Mouse (Mus musculus) liver, embryonic 13.5 days (tissue): Measurements from ENCODE around the gene Tom1l1. TPM values are rescaled to one million over a fixed set of nuclear protein-coding genes. Genes with fewer than 3 reads are reported as not detected.
A peak's percentile ranks its signal among the peaks of the same experiment; 100 is the strongest.

Experiments
- ATAC-seq: fragments of 200-750 bp; cut with Nextera tagmentation; 2 replicates; pipeline ENCODE4 v1.8.0; 2017; ENCODE audit warnings: low read depth, mild to moderate bottlenecking, moderate number of reproducible peaks, moderate library complexity
- DNase-seq: peaks from one replicate; pipeline ENCODE4 v3.0.0; 2022
- H3K27ac ChIP-seq: fragments of 300-500 bp; sonication (generic); 2 replicates; pipeline ENCODE4 v1.5.1; 2015; ENCODE audit warnings: moderate library complexity, mild to moderate bottlenecking, inconsistent platforms
- H3K27me3 ChIP-seq: fragments of 300-500 bp; sonication (generic); 2 replicates; pipeline ENCODE4 v1.6.1; 2015; ENCODE audit warnings: mild to moderate bottlenecking, inconsistent platforms
- H3K36me3 ChIP-seq: fragments of 300-500 bp; sonication (generic); 2 replicates; pipeline ENCODE4 v1.6.1; 2015; ENCODE audit warnings: mild to moderate bottlenecking, inconsistent platforms
- H3K4me1 ChIP-seq: fragments of 300-500 bp; sonication (generic); replicated peaks from 2 replicates; pipeline ENCODE4 v1.6.1; 2015; ENCODE audit warnings: inconsistent platforms
- H3K4me2 ChIP-seq: fragments of 300-500 bp; sonication (generic); 2 replicates; pipeline ENCODE4 v1.6.1; 2015; ENCODE audit warnings: inconsistent platforms, mild to moderate bottlenecking, moderate library complexity
- H3K4me3 ChIP-seq: fragments of 300-500 bp; sonication (generic); replicated peaks from 2 replicates; pipeline ENCODE4 v1.5.1; 2015; ENCODE audit warnings: mild to moderate bottlenecking, inconsistent platforms
- H3K9ac ChIP-seq: fragments of 300-500 bp; sonication (generic); 2 replicates; pipeline ENCODE4 v1.6.1; 2015; ENCODE audit warnings: mild to moderate bottlenecking, inconsistent platforms
- H3K9me3 ChIP-seq: fragments of 300-500 bp; sonication (generic); replicated peaks from 2 replicates; pipeline ENCODE4 v1.6.1; 2016; ENCODE audit warnings: inconsistent platforms
- WGBS: fragments of 180-500 bp; shearing (Covaris S2); methylation state at CpG from one replicate; pipeline ENCODE4 v1.1.7; 2015; ENCODE audit not compliant: insufficient replicate concordance; 5-methylcytosine and 5-hydroxymethylcytosine counted together
- polyA plus RNA-seq: library from polyadenylated mRNA; unstranded; fragments of >200 nt; fragmentation: Nextera tagmentation; extraction: Ambion mirVana; gene quantifications from 2 replicates; pipeline ENCODE4 v1.2.1, GENCODE M21; 2015

Gene Tom1l1
- polyA plus RNA-seq, 1 experiment from 2014 or later = 60.7 TPM

- ATAC-seq (no peak), DNase-seq (no peak)
- no peaks in the 10 kb centered on the region for H3K27me3 ChIP-seq
- 83% methylated on average over 6 of the region's 6 CpGs for WGBS
- peaks cover 62% of the 10 kb centered on the region for H3K4me1 ChIP-seq
- H3K4me2 ChIP-seq = no peak overlapping the region
- no peak overlapping the region for H3K9ac ChIP-seq
- H3K9me3 ChIP-seq = no peaks in the 10 kb centered on the region
- peaks cover 39% of the 10 kb centered on the region for H3K36me3 ChIP-seq
- no peak overlapping the region for H3K4me3 ChIP-seq
- H3K27ac ChIP-seq = peak overlapping the region; percentile 77
These were observed 20.8 kb downstream of the Tom1l1 start for GRCm38 (mm10) chr11:90667325-90667724.

GRCm38 (mm10) chr11:90666916-90667315 lies 21.2 kb downstream of the Tom1l1 start:
- WGBS = 20% methylated on average over 4 of the region's 4 CpGs
- ATAC-seq = peak; percentile 78
- peak overlapping the region; percentile 74 for H3K9ac ChIP-seq
- no peaks in the 10 kb centered on the region for H3K9me3 ChIP-seq
- no peaks in the 10 kb centered on the region for H3K27me3 ChIP-seq
- peak overlapping the region; percentile 72 for H3K4me2 ChIP-seq
- peaks cover 65% of the 10 kb centered on the region for H3K4me1 ChIP-seq
- DNase-seq = no peak
- H3K36me3 ChIP-seq = peaks cover 40% of the 10 kb centered on the region
- peak overlapping the region; percentile 31; the same call in 1 of the 2 replicates for H3K4me3 ChIP-seq
- peak overlapping the region; percentile 99 for H3K27ac ChIP-seq

- H3K27ac ChIP-seq = peak overlapping the region; percentile 99
- peak overlapping the region; percentile 72 for H3K4me2 ChIP-seq
- peaks cover 43% of the 10 kb centered on the region for H3K36me3 ChIP-seq
- WGBS = 27% methylated on average over 3 of the region's 3 CpGs
- DNase-seq (no peak), ATAC-seq (peak; percentile 63)
- peak overlapping the region; percentile 31; the same call in 1 of the 2 replicates for H3K4me3 ChIP-seq
- H3K4me1 ChIP-seq = peaks cover 72% of the 10 kb centered on the region
- no peaks in the 10 kb centered on the region for H3K27me3 ChIP-seq
- H3K9ac ChIP-seq = peak overlapping the region; percentile 74
- H3K9me3 ChIP-seq = no peaks in the 10 kb centered on the region
These were observed 21.9 kb downstream of the Tom1l1 start for GRCm38 (mm10) chr11:90666144-90666757.

GRCm38 (mm10) chr11:90665161-90665560 lies 23.0 kb downstream of the Tom1l1 start:
- peak overlapping the region; percentile 99 for H3K27ac ChIP-seq
- DNase-seq (no peak), ATAC-seq (no peak)
- 0 out of 2 replicates have a peak overlapping the region, but pooled peaks have one; percentile 35 for H3K4me3 ChIP-seq
- H3K27me3 ChIP-seq = no peaks in the 10 kb centered on the region
- H3K4me1 ChIP-seq = peaks cover 73% of the 10 kb centered on the region
- H3K4me2 ChIP-seq = peak overlapping the region; percentile 72
- whole genome bisulfite sequencing = 50% methylated on average over 6 of the region's 6 CpGs
- no peaks in the 10 kb centered on the region for H3K9me3 ChIP-seq
- peaks cover 49% of the 10 kb centered on the region for H3K36me3 ChIP-seq
- H3K9ac ChIP-seq = peak overlapping the region; percentile 74

GRCm38 (mm10) chr11:90664345-90664986 lies 23.7 kb downstream of the Tom1l1 start:
- Histone ChIP-seq H3K27me3 (no peaks in the 10 kb centered on the region), H3K4me2 (peak overlapping the region; percentile 72), H3K36me3 (peaks cover 49% of the 10 kb centered on the region), H3K4me3 (peak overlapping the region; percentile 35), H3K9ac (peak overlapping the region; percentile 74), H3K27ac (peak overlapping the region; percentile 99), H3K9me3 (no peaks in the 10 kb centered on the region), H3K4me1 (peaks cover 73% of the 10 kb centered on the region)
- 2% methylated on average over 8 of the region's 8 CpGs for WGBS
- ATAC-seq = peak; percentile 88
- peak; percentile 79 for DNase-seq

- no peak for DNase-seq
- Histone ChIP-seq H3K9me3 (no peaks in the 10 kb centered on the region), H3K4me3 (peak overlapping the region; percentile 41), H3K4me2 (peak overlapping the region; percentile 72), H3K9ac (peak overlapping the region; percentile 74), H3K27me3 (no peaks in the 10 kb centered on the region), H3K36me3 (peaks cover 47% of the 10 kb centered on the region), H3K4me1 (peaks cover 72% of the 10 kb centered on the region), H3K27ac (peak overlapping the region; percentile 99)
- peak; percentile 19; the same call in 1 of the 2 replicates for ATAC-seq
- WGBS = 32% methylated on average over 5 of the region's 5 CpGs
These were observed 24.4 kb downstream of the Tom1l1 start for GRCm38 (mm10) chr11:90663618-90664297.

- Histone ChIP-seq H3K4me1 (peaks cover 66% of the 10 kb centered on the region), H3K4me2 (peak overlapping the region; percentile 72), H3K27ac (peak overlapping the region; percentile 99), H3K4me3 (peak overlapping the region; percentile 41), H3K36me3 (peaks cover 42% of the 10 kb centered on the region), H3K9ac (peak overlapping the region; percentile 74), H3K9me3 (no peaks in the 10 kb centered on the region), H3K27me3 (no peaks in the 10 kb centered on the region)
- DNase-seq (peak; percentile 75), ATAC-seq (peak; percentile 74)
- WGBS = 8% methylated on average over 3 of the region's 3 CpGs
These were observed 25.1 kb downstream of the Tom1l1 start for GRCm38 (mm10) chr11:90663052-90663451.

GRCm38 (mm10) chr11:90660662-90661061 lies 27.5 kb downstream of the Tom1l1 start:
- H3K4me1 ChIP-seq = peaks cover 49% of the 10 kb centered on the region

GRCm38 (mm10) chr11:90657527-90657926 lies 30.6 kb downstream of the Tom1l1 start:
- 91% methylated on average over 12 of the region's 12 CpGs for WGBS
- ATAC-seq = no peak
- H3K4me1 ChIP-seq = peaks cover 18% of the 10 kb centered on the region
- no peak overlapping the region for H3K4me2 ChIP-seq
- H3K27ac ChIP-seq = peak overlapping the region; percentile 11; the same call in 1 of the 2 replicates
- peaks cover 87% of the 10 kb centered on the region for H3K36me3 ChIP-seq
- H3K9ac ChIP-seq = no peak overlapping the region
- no peaks in the 10 kb centered on the region for H3K9me3 ChIP-seq
- DNase-seq = no peak
- H3K4me3 ChIP-seq = no peak overlapping the region
- H3K27me3 ChIP-seq = no peaks in the 10 kb centered on the region

More at GRCm38 (mm10) chr11:90660662-90661061, 27.5 kb downstream of the Tom1l1 start:
- WGBS = 89% methylated on average over 4 of the region's 4 CpGs
- no peak overlapping the region for H3K4me3 ChIP-seq
- 0 out of 2 replicates have a peak overlapping the region, but pooled peaks have one; percentile 29 for H3K27ac ChIP-seq
- no peaks in the 10 kb centered on the region for H3K9me3 ChIP-seq
- no peak overlapping the region for H3K4me2 ChIP-seq
- H3K9ac ChIP-seq = no peak overlapping the region
- no peaks in the 10 kb centered on the region for H3K27me3 ChIP-seq
- DNase-seq (no peak), ATAC-seq (no peak)
- peaks cover 63% of the 10 kb centered on the region for H3K36me3 ChIP-seq

GRCm38 (mm10) chr11:90652603-90653002 lies 35.6 kb downstream of the Tom1l1 start:
- Histone ChIP-seq H3K4me2 (no peak overlapping the region), H3K9me3 (no peaks in the 10 kb centered on the region), H3K4me1 (0 out of 2 replicates have a peak, but pooled peaks cover 2% of the 10 kb centered on the region), H3K27me3 (no peaks in the 10 kb centered on the region), H3K9ac (no peak overlapping the region), H3K4me3 (no peak overlapping the region), H3K36me3 (peaks cover 93% of the 10 kb centered on the region), H3K27ac (no peak overlapping the region)
- ATAC-seq (no peak), DNase-seq (no peak)
- WGBS = 80% methylated on average over 4 of the region's 4 CpGs

GRCm38 (mm10) chr11:90650231-90650885 lies 37.8 kb downstream of the Tom1l1 start:
- Histone ChIP-seq H3K9me3 (no peaks in the 10 kb centered on the region), H3K27me3 (no peaks in the 10 kb centered on the region), H3K4me3 (no peak overlapping the region), H3K36me3 (peaks cover 91% of the 10 kb centered on the region), H3K4me1 (no peaks in the 10 kb centered on the region), H3K9ac (no peak overlapping the region), H3K27ac (no peak overlapping the region), H3K4me2 (no peak overlapping the region)
- DNase-seq = no peak
- no peak for ATAC-seq
- 78% methylated on average over 9 of the region's 9 CpGs for WGBS
